Mouse (Mus musculus): ENCODE data around the gene Ccdc28a. TPM values are rescaled to one million over a fixed set of nuclear protein-coding genes. Genes with fewer than 3 reads are reported as not detected.

Ccdc28a gene
- polyA plus RNA-seq, 1 experiment from 2014 or later = 16.1 TPM

- 80% methylated on average over 4 of the region's 4 CpGs for WGBS
- H3K9me3 ChIP-seq (replicated peaks) = no peaks in the 10 kb centered on the region
- no peak overlapping the region for H3K4me2 ChIP-seq
Measured at GRCm38 (mm10) chr10:18213373-18213772, 21.4 kb downstream of the Ccdc28a start.

GRCm38 (mm10) chr10:18210726-18211125 lies 24.1 kb downstream of the Ccdc28a start, which contains the start of gene Ect2l:
TSS of gene Ect2l (minus strand) at chr10:18210890.
- Histone ChIP-seq H3K36me3 (no peaks in the 10 kb centered on the region), H3K4me2 (peak within 1 kb of the TSS; percentile 49), H3K4me3 (replicated peaks) (no peak within 1 kb of the TSS), H3K4me1 (peaks cover 6% of the 10 kb centered on the region), H3K9ac (no peak within 1 kb of the TSS), H3K9me3 (replicated peaks) (no peaks in the 10 kb centered on the region), H3K27ac (no peak within 1 kb of the TSS), H3K27me3 (no peaks in the 10 kb centered on the region)
- ATAC-seq (replicated peaks; ENCODE audit: low FRiP score) = peak; percentile 74
- 6% methylated on average over 11 of the region's 11 CpGs for WGBS

More at GRCm38 (mm10) chr10:18213373-18213772, 21.4 kb downstream of the Ccdc28a start:
- no peak overlapping the region for H3K27ac ChIP-seq
- H3K36me3 ChIP-seq = no peaks in the 10 kb centered on the region
- peaks cover 6% of the 10 kb centered on the region for H3K4me1 ChIP-seq
- no peak overlapping the region for H3K9ac ChIP-seq
- ATAC-seq (replicated peaks; ENCODE audit: low FRiP score) = no peak
- no peak overlapping the region for H3K4me3 ChIP-seq (replicated peaks)
- H3K27me3 ChIP-seq = no peaks in the 10 kb centered on the region

- no peak for ATAC-seq (replicated peaks; ENCODE audit: low FRiP score)
- Histone ChIP-seq H3K4me2 (no peak overlapping the region), H3K9me3 (replicated peaks) (no peaks in the 10 kb centered on the region), H3K27ac (no peak overlapping the region), H3K4me1 (peaks cover 6% of the 10 kb centered on the region), H3K27me3 (no peaks in the 10 kb centered on the region), H3K4me3 (replicated peaks) (no peak overlapping the region), H3K36me3 (no peaks in the 10 kb centered on the region), H3K9ac (no peak overlapping the region)
- 57% methylated on average over 6 of the region's 6 CpGs for WGBS
Measured at GRCm38 (mm10) chr10:18210119-18210518, 24.7 kb downstream of the Ccdc28a start.

GRCm38 (mm10) chr10:18204067-18204466 lies 30.7 kb downstream of the Ccdc28a start:
- H3K4me2 ChIP-seq = no peak overlapping the region
- H3K9me3 ChIP-seq (replicated peaks) = no peaks in the 10 kb centered on the region
- H3K27me3 ChIP-seq = no peaks in the 10 kb centered on the region
- no peaks in the 10 kb centered on the region for H3K4me1 ChIP-seq
- no peak overlapping the region for H3K9ac ChIP-seq
- no peak overlapping the region for H3K4me3 ChIP-seq (replicated peaks)
- H3K36me3 ChIP-seq = no peaks in the 10 kb centered on the region
- WGBS = 21% methylated on average over 7 of the region's 7 CpGs
- H3K27ac ChIP-seq = no peak overlapping the region
- ATAC-seq (replicated peaks; ENCODE audit: low FRiP score) = no peak

GRCm38 (mm10) chr10:18202401-18202800 lies 32.4 kb downstream of the Ccdc28a start:
- 56% methylated on average over 3 of the region's 3 CpGs for WGBS
- Histone ChIP-seq H3K27ac (no peak overlapping the region), H3K4me3 (replicated peaks) (no peak overlapping the region), H3K4me1 (no peaks in the 10 kb centered on the region), H3K4me2 (no peak overlapping the region), H3K27me3 (no peaks in the 10 kb centered on the region), H3K36me3 (no peaks in the 10 kb centered on the region), H3K9ac (no peak overlapping the region), H3K9me3 (replicated peaks) (no peaks in the 10 kb centered on the region)
- ATAC-seq (replicated peaks; ENCODE audit: low FRiP score) = no peak

- H3K9ac ChIP-seq = no peak overlapping the region
- H3K4me2 ChIP-seq = no peak overlapping the region
- H3K9me3 ChIP-seq (replicated peaks) = no peaks in the 10 kb centered on the region
- no peaks in the 10 kb centered on the region for H3K27me3 ChIP-seq
- H3K36me3 ChIP-seq = no peaks in the 10 kb centered on the region
- WGBS = 76% methylated on average over 9 of the region's 9 CpGs
- no peak overlapping the region for H3K27ac ChIP-seq
- H3K4me3 ChIP-seq (replicated peaks) = no peak overlapping the region
- H3K4me1 ChIP-seq = peaks cover 4% of the 10 kb centered on the region; the same call in 1 of the 2 replicates
- no peak for ATAC-seq (replicated peaks; ENCODE audit: low FRiP score)
Measured at GRCm38 (mm10) chr10:18200656-18201055, 34.1 kb downstream of the Ccdc28a start.

GRCm38 (mm10) chr10:18199919-18200318 lies 34.9 kb downstream of the Ccdc28a start:
- no peak overlapping the region for H3K4me2 ChIP-seq
- no peaks in the 10 kb centered on the region for H3K9me3 ChIP-seq (replicated peaks)
- H3K27ac ChIP-seq = no peak overlapping the region
- 78% methylated on average over 4 of the region's 4 CpGs for WGBS
- H3K36me3 ChIP-seq = no peaks in the 10 kb centered on the region
- H3K4me1 ChIP-seq = peaks cover 4% of the 10 kb centered on the region; the same call in 1 of the 2 replicates
- no peak overlapping the region for H3K9ac ChIP-seq
- no peak for ATAC-seq (replicated peaks; ENCODE audit: low FRiP score)
- H3K27me3 ChIP-seq = no peaks in the 10 kb centered on the region
- H3K4me3 ChIP-seq (replicated peaks) = no peak overlapping the region

GRCm38 (mm10) chr10:18198286-18199015 lies 36.3 kb downstream of the Ccdc28a start:
- 74% methylated on average over 5 of the region's 5 CpGs for WGBS

GRCm38 (mm10) chr10:18197206-18197979 lies 37.4 kb downstream of the Ccdc28a start:
- Histone ChIP-seq H3K36me3 (no peaks in the 10 kb centered on the region), H3K4me3 (replicated peaks) (peak overlapping the region; percentile 43), H3K27ac (no peak overlapping the region), H3K9me3 (replicated peaks) (no peaks in the 10 kb centered on the region), H3K4me2 (peak overlapping the region; percentile 64), H3K27me3 (no peaks in the 10 kb centered on the region), H3K9ac (no peak overlapping the region), H3K4me1 (peaks cover 12% of the 10 kb centered on the region)
- WGBS = 39% methylated on average over 14 of the region's 14 CpGs
- ATAC-seq (replicated peaks; ENCODE audit: low FRiP score) = no peak; the same call in 1 of the 2 replicates

More at GRCm38 (mm10) chr10:18198286-18199015, 36.3 kb downstream of the Ccdc28a start:
- H3K9ac ChIP-seq = no peak overlapping the region
- H3K4me2 ChIP-seq = no peak overlapping the region
- peaks cover 12% of the 10 kb centered on the region for H3K4me1 ChIP-seq
- H3K4me3 ChIP-seq (replicated peaks) = no peak overlapping the region
- no peaks in the 10 kb centered on the region for H3K36me3 ChIP-seq
- H3K27ac ChIP-seq = no peak overlapping the region
- H3K9me3 ChIP-seq (replicated peaks) = no peaks in the 10 kb centered on the region
- no peaks in the 10 kb centered on the region for H3K27me3 ChIP-seq
- ATAC-seq (replicated peaks; ENCODE audit: low FRiP score) = no peak

- 28% methylated on average over 14 of the region's 14 CpGs for WGBS
Measured at GRCm38 (mm10) chr10:18194737-18195141, 40.1 kb downstream of the Ccdc28a start.

GRCm38 (mm10) chr10:18194156-18194555 lies 40.6 kb downstream of the Ccdc28a start:
- Histone ChIP-seq H3K9me3 (replicated peaks) (no peaks in the 10 kb centered on the region), H3K27ac (no peak overlapping the region), H3K36me3 (no peaks in the 10 kb centered on the region), H3K9ac (no peak overlapping the region), H3K4me3 (replicated peaks) (no peak overlapping the region), H3K4me2 (0 out of 2 replicates have a peak overlapping the region, but pooled peaks have one; percentile 25), H3K4me1 (peaks cover 24% of the 10 kb centered on the region), H3K27me3 (no peaks in the 10 kb centered on the region)
- ATAC-seq (replicated peaks; ENCODE audit: low FRiP score) = no peak
- WGBS = 67% methylated on average over 11 of the region's 11 CpGs

More at GRCm38 (mm10) chr10:18194737-18195141, 40.1 kb downstream of the Ccdc28a start:
- peak overlapping the region; percentile 25; the same call in 1 of the 2 replicates for H3K4me2 ChIP-seq
- H3K9ac ChIP-seq = no peak overlapping the region
- H3K36me3 ChIP-seq = no peaks in the 10 kb centered on the region
- no peaks in the 10 kb centered on the region for H3K9me3 ChIP-seq (replicated peaks)
- ATAC-seq (replicated peaks; ENCODE audit: low FRiP score) = peak; percentile 38; the same call in 1 of the 2 replicates
- peaks cover 24% of the 10 kb centered on the region for H3K4me1 ChIP-seq
- H3K4me3 ChIP-seq (replicated peaks) = no peak overlapping the region
- no peaks in the 10 kb centered on the region for H3K27me3 ChIP-seq
- no peak overlapping the region for H3K27ac ChIP-seq

GRCm38 (mm10) chr10:18193221-18193620 lies 41.6 kb downstream of the Ccdc28a start:
- no peaks in the 10 kb centered on the region for H3K36me3 ChIP-seq
- no peak overlapping the region for H3K27ac ChIP-seq
- ATAC-seq (replicated peaks; ENCODE audit: low FRiP score) = no peak
- no peaks in the 10 kb centered on the region for H3K9me3 ChIP-seq (replicated peaks)
- H3K9ac ChIP-seq = no peak overlapping the region
- WGBS = 62% methylated on average over 11 of the region's 11 CpGs
- no peak overlapping the region for H3K4me2 ChIP-seq
- H3K4me3 ChIP-seq (replicated peaks) = no peak overlapping the region
- peaks cover 24% of the 10 kb centered on the region for H3K4me1 ChIP-seq
- H3K27me3 ChIP-seq = no peaks in the 10 kb centered on the region
